Mouse (Mus musculus) common myeloid progenitor, adult 5-6 weeks (primary cell): ENCODE results near the gene Prss27. TPM values are rescaled to one million over a fixed set of nuclear protein-coding genes. Genes with fewer than 3 reads are reported as not detected.
"Not testable (repeated sequence)": the region's sequence is repeated elsewhere in the genome, so short reads cannot be mapped to it uniquely, and the experiment has no call there.

Experiments used
- ATAC-seq: replicated peaks from 2 replicates; pipeline ENCODE4 v1.8.0; 2016; ENCODE audit warnings: low read depth, mild to moderate bottlenecking, moderate TSS enrichment, inconsistent platforms; ENCODE audit not compliant: poor library complexity, severe bottlenecking
- total RNA-seq: library from RNA; stranded (forward); fragments of 200-1000, 187-1606 nt; gene quantifications from 2 replicates; pipeline ENCODE4 v1.2.3, GENCODE M21; 2017

Gene Prss27
- total RNA-seq, 1 experiment from 2014 or later, result not detected

DNA sequence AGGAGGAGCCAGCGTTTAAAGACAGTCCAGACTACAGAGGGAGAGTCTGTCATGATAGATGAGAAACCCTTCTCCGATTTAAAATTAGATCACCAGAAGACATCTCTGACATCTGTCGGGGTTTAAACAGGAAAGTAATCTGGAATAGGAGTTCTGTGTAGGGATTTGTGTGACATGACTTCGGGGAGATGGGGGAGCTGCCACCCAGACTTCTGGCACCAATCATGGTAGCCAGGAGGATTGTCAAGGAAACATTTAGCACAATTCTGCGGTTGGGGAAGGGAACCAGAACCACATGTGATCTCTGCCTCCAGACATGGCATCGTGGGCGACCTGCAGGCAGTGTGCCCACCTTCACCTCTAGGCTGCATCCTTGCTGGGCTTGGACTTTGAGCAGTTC, 8.5 kb upstream of the Prss27 start:
- no peak for ATAC-seq

DNA sequence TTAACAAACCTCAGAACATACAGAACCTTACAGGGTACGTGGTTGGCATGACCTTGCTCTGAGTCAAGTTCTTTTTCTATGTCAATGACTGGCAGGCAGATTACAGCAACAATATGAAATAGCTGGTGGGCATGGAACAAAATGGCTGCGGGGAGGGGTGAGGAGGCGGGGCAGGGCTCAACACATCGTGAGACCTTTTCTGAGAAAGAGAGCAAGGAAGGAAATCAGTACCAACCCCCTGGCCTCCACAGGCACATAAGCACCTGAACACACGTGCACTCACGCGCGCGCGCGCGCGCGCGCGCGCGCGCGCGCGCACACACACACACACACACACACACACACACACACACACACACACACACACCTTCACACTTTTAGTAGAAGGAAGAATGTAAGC, 7.4 kb upstream of the Prss27 start:
- no peak for ATAC-seq

DNA sequence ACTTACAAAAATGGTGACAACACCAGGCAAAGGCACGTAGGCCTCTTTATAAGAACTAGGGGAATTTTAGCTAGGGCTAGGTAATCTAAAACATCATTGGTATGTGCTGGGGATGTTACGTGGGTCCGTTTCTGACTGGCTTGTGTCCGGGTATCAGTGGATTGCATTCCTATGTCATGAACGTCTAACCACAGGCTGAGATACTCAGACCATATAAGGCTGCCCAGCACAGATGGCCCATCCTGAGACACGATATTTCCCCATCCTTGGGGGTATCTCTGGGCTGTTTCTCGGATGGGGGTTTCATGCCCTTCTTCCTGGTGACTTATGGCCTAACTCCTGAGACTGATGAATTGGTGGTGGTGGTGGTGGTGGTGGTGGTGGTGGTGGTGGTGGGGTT, 2.9 kb upstream of the Prss27 start:
- ATAC-seq, result no peak

DNA sequence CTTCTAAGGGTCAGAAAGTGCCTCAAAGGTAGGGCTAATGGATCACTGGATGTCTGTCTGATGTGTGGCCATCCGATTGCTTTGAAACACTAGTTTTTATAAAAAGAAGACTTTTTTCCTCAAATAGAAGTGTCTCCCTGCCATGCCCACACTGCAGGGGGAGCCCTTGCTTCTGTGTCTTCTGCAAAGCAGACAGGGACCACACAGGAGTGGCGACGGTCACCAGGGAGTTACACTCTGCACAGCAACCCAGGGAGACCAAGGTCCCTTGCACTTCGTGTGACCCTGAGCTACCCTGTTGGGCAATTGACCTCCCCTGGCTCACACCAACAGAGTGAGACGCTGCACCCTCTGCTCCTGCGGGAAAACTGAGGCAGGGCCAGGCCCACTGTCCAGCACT, 990 bp upstream of the Prss27 start:
- 0 out of 2 replicates have a peak, but pooled peaks have one; percentile 36 for ATAC-seq

DNA sequence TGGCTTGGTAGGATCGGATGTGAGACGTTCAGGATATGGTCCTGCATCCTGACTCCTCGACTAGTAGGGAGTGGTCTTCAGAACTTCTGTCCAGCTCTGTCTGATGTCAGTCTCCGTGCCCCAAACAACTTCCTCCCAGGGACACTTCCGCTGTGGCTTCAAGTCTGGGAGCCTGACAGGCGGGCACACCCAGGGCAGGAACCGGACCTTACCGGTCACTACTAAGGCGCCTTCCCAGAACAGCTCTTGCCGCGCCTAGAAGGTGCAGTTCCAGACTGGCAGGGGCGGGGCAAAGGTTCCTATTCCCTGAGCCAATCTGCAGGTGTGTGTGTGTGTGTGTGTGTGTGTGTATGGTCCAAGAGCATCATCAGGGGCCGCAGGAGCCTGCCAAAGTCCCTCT, 584 bp upstream of the Prss27 start:
- 0 out of 2 replicates have a peak, but pooled peaks have one; percentile 36 for ATAC-seq

DNA sequence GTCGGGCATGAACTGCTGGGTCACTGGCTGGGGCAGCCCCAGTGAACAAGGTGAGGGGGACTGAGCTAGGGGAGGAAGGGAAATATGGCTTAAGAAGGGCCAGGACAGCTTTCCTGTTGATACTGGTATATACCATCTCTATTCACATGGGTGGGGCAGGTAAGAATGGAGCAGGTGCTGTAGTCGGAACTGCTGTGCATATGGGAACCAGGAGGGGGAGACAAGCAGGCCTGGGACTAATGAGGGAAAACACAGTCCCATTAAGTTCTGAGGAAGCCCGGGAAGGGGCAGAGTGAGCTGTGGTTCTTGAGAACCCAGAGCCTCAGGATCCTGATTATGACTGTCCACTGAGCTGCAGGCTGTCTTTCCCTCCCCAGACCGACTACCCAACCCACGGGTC, 6.5 kb downstream of the Prss27 start:
- no peak for ATAC-seq

DNA sequence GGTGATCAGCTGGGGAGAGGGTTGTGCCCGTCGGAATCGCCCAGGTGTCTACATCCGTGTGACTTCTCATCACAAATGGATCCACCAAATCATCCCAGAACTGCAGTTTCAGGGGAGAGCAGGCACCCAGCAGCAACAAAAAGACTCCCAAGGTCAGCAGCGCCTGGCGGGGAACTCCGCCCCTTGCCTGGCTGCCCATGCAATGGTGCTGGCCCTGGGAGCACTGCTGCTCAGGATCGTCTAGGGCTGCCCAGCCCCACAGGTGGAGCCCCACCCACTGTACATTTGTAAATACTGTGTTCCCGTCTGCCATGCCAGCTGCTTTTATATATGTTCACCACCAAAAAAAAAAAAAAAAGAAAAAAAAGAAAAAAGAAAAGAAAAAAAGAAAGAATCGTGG, 7.7 kb downstream of the Prss27 start:
- no peak for ATAC-seq

DNA sequence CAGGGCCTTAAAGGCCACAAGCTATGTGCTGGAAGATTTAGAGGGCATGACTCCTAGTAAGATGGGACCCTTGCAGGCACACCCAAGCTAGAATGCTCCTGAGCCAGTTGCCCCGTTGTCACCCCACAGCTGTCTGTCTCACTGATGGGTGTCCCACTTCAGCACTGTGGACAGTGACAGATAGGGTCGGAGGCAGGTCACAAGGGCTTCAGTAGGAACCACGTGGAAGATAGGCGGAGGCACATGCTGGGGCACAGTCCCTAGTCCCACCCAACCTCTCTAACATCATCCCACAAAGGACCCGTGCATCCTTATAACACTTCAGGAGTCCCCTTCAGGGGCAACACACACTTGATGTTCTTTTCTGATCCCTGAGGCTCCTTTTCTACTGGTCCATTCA, 8.1 kb downstream of the Prss27 start:
- no peak for ATAC-seq

DNA sequence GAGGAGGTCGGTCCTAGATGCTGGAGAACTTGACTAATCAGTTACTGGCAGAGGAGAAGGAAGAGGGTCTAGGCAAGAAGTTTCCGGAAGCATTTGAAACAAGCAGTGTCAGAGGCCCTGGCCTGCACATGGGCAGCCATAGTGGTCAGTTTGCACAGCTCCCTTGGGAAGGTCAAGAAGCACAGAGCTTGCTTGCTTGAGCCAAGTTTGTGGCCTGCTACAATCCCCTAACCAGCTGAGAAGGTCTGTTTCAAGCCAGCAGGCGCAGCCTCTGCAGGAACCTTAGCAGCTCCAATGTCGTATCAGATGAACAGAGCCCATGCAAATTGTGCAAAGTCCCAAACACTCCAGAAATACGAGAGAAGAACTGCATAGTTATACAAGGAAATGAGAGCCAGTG, 10.1 kb downstream of the Prss27 start:
- ATAC-seq, result no peak

DNA sequence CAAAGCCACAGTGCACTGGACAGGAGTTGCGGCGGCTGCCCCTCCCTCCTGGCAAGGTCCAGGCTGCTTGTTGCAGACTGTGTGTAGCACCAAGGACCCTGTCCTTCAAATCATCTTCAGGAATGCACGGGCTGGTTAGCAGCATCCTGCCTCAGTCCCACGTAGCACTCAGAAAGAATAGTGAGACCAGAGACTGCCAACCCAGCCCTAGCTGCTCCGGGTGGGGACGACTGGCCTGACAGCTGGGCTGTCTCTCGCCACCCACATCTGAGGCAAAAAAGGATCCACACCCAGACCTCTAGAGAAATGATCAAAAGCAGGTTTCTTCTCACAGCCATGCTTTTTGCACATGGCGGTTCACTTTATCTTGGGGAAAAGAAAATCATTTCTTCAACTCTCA, 11.1 kb downstream of the Prss27 start:
- ATAC-seq, result no peak

DNA sequence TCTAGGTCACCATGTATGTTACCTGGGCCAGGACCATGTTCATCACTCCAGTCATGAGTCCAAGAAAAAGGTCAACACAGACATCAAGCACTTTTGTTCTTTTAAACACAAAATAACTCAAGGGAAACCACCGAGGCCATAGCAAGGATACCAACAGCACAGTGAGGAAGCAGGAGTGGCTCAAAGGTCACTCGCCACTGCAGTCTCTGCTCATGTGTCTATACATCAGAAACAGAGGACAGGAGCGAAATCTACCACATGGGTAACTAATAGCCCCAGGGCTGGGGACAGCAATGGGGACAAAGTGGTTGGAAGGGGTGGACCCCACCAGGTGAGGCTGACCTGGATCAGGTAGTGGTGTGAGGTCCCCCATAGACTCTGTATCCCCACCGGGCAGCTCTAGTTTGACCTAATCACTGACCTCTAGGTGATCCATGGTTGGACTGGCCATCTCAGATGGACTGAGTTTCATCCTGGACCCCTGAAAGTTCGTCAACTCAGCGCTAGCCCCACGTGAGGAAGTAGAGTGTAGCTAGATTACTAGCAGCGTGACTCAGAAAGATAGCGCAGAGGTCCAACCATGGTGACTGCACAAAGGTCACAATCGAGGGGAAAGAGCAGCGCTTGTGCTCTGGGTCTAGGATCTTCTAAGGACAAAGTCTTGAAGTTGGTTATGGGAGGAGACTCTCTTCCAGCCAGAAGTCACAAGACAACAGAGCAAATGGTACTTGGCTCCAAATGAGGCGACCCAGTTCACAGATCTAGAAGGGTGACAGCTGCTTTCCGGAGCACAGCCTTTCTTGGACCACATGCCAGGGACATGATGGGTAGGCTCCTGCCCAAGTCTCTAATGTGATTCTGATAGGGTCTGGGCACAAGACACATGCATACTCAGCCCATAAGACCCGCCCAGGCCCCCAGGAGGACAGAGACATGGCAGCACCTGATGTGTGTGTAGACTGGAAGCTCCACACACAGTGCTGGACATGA, 19.0 kb downstream of the Prss27 start:
- no peak for ATAC-seq

DNA sequence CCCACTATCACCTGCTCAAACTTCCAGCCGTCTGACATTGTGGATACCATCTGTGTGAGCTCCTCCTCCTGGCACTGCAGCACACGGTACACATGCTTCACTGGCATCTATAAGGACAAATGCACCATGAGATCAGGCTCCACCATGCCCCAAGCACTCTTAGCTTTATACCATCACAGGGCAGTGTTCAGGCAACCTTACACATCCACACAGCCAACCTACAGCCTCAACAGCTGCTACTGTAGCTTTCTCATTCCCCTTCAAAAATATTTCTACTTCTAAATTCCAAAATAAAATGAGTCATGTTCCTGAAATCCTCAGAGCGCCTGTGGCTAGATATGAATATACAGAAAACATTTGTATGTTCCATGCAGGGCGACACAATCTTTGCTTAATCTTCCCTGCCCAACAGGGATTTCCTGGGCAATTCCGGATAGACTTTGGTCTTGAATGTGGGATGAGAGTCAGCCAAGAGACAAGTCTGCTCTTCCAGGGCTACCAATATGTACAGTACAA, 19.8 kb downstream of the Prss27 start:
- no peak for ATAC-seq

DNA sequence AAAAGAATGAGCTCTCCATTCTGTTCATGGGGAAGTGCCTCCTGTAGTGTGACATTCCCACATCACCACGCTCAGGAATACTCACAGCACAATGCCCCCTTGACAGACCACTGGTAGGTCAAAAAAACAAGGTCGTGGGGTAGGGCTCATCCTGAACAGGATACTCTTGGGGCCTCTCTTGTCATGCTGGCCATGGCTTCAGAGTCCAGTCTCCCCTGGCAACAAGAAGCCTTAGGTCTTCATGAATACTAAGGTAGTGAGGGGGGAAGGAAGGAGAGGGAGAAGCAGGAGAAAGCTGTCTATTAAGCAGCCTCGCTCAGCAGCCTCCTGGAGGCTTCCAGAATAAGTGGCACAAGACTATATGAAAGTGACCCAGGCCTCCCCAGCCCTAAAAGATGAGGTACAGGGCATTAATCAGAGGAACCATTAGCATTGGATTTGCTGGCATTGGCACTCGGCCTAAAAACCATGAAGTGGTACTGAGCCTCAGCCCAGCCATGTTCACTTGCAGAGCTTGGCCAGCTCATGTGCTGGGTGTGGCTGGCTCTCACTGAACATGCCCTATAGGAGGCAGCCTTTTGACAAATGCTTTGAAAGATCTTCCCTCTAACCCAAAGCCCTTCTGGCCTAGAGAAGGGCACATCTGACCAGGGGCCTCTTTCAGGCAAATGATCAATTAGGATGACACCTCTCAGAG, 24.7 kb downstream of the Prss27 start:
- ATAC-seq, result no peak

DNA sequence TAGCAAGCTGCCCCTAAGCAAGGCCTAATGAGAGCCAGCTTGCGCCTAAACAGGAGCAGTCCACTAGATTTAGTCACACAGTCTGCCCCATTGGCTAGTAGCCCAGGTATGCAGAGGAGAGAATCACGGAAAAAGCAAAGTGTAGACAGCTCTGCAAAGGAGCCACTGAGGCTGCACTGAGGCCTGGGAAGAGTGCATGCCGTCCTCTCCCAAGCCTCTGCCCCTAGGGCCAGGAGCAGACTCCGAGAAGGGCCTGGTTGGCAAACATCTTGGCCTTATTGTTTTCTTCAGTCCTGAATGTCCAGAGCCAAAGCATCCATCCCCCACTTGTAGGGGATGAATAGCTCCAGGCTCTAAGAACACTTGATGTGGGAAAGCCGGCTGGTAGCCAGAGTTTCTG, 30.3 kb downstream of the Prss27 start:
- ATAC-seq, result no peak

DNA sequence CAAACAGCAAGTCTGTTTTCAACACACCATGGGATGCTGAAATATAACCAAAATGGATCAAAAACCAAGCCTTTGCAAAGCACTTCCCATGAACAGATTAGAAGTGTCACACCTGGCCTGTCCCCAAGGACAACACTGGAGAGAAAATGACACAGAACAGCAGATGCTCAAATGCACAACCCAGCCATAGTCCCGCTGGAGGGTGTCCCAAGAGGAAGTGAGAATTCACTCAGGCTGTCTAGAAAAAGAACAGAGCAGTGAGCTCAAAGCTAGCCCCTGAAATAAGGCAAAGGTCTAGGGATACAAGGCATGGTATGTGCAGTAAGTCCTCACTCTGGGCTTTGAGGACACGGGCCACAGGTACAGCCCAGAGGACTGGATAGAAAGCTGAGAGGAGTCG, 31.6 kb downstream of the Prss27 start:
- ATAC-seq, result no peak

DNA sequence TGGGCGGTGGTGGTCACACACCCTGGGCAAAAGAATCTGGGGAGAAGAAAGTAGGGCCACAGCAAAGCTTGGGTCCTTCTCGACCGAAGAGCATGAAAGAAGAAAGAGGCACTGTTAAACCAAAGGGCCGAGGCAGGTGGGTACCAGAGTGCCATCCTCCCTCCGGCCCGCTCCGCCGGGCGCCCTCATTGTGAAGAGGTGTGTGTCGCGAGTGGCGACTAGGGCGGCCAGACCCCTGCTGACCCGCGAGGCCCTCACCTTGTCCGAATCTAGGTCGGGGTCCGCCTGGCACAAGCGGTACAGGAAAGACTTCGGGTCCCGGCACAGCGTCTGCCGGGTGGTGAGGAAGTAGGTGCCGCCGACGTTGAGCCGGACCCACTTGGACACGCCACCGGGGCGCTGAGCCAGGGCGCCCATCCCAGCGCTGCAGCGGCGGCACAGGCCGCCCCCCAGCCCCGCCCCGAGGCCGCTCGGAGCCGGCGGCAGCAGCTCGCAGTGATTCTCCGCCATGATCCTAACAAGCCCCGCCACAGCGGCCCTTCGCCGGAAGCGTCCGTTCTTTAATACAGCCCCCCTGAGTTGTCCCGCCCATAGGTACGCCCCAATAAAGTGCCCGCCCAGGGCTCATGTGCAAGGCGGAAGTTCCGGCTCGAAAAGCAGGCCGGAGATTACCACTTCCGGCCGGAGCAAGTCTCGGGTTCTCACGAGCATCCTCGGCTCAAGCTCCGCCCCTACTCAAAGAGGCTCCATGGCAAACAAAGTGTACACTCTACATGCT, 35.2 kb downstream of the Prss27 start, which contains the start of gene Kctd5:
Kctd5 (minus strand) TSS at position 567 of the 778 bp plus-strand sequence.
- peak; percentile 99 for ATAC-seq

DNA sequence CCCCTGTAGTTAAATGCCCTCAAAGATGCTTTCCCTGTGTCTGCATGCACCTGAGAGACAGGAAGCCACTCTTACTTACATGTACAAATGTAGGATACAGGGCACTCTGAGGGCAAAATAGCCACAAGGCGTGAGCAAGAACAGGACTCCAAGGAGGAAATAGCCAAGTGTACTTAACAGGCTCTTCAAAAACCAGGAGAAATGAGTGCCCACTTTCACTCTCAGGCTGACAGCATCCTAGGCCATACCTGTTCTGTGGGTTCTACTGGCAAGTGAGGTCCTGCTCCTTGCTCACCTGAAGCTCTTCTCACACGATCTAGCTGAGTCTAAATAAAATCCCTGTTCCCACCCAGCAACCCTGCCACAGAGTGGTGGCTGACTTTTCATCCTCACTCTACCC, 39.2 kb downstream of the Prss27 start:
- ATAC-seq, result no peak

DNA sequence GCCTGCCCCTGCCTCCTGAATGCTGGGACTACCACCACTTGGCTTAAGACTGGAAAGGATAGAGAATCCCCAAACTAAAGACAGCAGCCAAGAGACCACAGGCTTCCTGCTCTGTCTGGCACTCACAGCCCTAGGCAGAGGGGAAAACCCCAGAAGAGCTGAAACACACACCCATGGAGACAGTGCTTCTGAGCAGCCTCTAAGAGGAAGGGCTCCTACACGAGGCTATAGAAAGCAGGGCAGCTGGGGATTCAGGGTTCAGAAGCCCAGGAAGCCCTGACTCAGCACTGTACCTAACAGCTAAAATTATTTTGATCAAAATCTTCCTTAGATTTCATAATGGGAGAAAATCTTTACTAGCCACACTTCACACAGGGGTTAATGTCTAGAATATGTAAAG, 46.6 kb downstream of the Prss27 start:
- ATAC-seq, result no peak

DNA sequence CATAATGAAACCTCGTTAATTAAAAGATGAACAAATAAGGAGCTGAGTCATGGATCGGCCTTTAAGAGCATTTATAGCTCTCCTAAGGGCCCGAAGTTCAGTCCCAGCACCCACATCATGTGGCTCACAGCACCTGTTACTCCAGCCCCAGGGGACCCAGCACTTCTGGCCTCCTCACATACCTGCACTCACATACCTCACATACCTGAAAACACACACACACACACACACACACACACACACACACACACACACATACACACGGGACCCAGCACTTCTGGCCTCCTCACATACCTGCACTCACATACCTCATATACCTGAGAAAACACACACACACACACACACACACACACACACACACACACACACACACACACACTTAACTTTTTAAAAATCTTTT, 48.5 kb downstream of the Prss27 start:
- not testable (repeated sequence) for ATAC-seq

DNA sequence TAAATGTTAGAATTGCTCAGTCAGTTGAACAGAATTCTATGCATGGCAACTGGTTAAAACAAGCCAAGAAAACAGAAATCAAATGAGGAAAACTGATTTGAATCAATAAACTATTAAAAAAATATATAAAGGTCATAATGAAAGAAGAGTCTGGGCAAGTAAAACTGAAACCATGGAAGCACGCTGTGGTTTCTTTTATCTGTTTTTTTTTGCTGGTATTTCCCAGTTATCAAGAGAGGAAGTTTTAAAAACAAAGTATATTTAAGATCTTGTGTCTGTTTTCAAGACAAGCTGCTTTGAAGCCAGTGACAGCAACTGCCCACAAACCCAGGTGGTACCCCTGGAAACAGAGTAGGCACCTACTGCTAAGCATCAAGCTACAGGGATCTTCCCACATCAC, 52.6 kb downstream of the Prss27 start:
- ATAC-seq, result no peak
